Mouse (Mus musculus): ENCODE data around the gene Lamtor4. TPM values are rescaled to one million over a fixed set of nuclear protein-coding genes. Genes with fewer than 3 reads are reported as not detected.

The Lamtor4 gene
- total and polyA plus RNA-seq, 2 experiments from 2014 or later = 79.6 to 99.8 TPM

DNA sequence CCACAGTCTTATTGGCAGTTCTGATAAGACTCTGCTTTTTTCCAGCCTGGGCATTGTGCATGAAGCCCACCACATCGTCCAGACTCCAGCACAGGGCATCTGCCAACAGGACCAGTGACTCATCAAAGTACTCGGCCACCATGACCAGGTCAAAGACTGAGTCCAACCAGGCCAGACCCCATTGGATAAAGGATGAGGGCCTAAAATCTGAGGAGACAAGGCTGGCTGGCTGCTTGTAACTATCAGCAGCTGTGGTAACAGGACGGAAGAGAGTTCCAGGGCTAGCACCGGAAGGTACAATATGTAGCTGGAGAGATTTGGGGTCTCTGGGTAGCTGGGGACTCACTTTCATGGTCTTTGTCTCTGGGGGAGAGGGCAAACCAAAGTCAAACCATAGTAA, 10.4 kb downstream of the Lamtor4 start:
- DNase-seq (ENCODE audit: low spot score) (no peak), ATAC-seq (ENCODE audit: low FRiP score) (no peak)
- Histone ChIP-seq H3K4me2 (ENCODE audit: low read depth, low read length, poor library complexity, severe bottlenecking) (no peak overlapping the region), H3K4me1 (ENCODE audit: insufficient read depth, low read length) (peaks cover 4% of the 10 kb centered on the region; the same call in 1 of the 2 replicates), H3K9me3 (ENCODE audit: low read length) (no peaks in the 10 kb centered on the region), H3K9ac (replicated peaks; ENCODE audit: low read length, poor library complexity, severe bottlenecking) (no peak overlapping the region), H3K4me3 (ENCODE audit: low read depth, low read length) (no peak overlapping the region), H3K27me3 (ENCODE audit: insufficient read depth, low read length) (no peaks in the 10 kb centered on the region), H3K27ac (ENCODE audit: low read depth, low read length) (no peak overlapping the region), H3K36me3 (ENCODE audit: insufficient read depth, low read length) (peaks cover 9% of the 10 kb centered on the region)
- no peak for TF ChIP-seq CTCF (IDR thresholded peaks at IDR 0.05)
- 99% methylated on average over 4 of the region's 4 CpGs for WGBS

GRCm38 (mm10) chr5:138267114-138267513, 11.8 kb downstream of the Lamtor4 start:
- no peak overlapping the region for H3K27ac ChIP-seq (ENCODE audit: low read depth, low read length)
- H3K4me3 ChIP-seq (ENCODE audit: low read depth, low read length) = no peak overlapping the region
- no peaks in the 10 kb centered on the region; the same call in 1 of the 2 replicates for H3K36me3 ChIP-seq (ENCODE audit: insufficient read depth, low read length)
- WGBS = 90% methylated on average over 3 of the region's 3 CpGs
- DNase-seq (ENCODE audit: low spot score) (no peak), ATAC-seq (ENCODE audit: low FRiP score) (no peak)
- H3K4me1 ChIP-seq (ENCODE audit: insufficient read depth, low read length) = peaks cover 4% of the 10 kb centered on the region; the same call in 1 of the 2 replicates
- H3K9ac ChIP-seq (replicated peaks; ENCODE audit: low read length, poor library complexity, severe bottlenecking) = no peak overlapping the region
- TF ChIP-seq CTCF (IDR thresholded peaks at IDR 0.05) = no peak
- H3K27me3 ChIP-seq (ENCODE audit: insufficient read depth, low read length) = no peaks in the 10 kb centered on the region
- H3K9me3 ChIP-seq (ENCODE audit: low read length) = no peaks in the 10 kb centered on the region
- H3K4me2 ChIP-seq (ENCODE audit: low read depth, low read length, poor library complexity, severe bottlenecking) = no peak overlapping the region

DNA sequence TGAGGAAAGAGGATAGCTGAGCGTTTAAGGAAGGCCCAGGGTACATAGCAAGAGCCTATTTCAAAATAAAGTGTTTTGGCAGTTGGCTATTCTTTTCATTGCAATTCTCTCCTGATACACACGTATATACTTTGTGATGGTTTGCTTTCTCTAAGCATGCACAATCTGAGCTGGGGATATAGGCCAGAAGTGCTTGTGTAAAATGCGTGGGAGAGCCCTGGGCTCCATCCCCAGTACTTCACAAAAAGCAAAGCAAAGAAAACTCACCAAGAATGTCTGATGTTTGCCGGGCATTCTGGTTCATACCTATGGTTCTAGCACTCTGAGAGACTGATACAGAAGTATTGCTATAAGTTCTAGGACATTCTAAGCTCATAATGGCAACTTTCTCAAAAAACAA, 13.7 kb downstream of the Lamtor4 start:
- Histone ChIP-seq H3K4me2 (ENCODE audit: low read depth, low read length, poor library complexity, severe bottlenecking) (no peak overlapping the region), H3K9ac (replicated peaks; ENCODE audit: low read length, poor library complexity, severe bottlenecking) (no peak overlapping the region), H3K4me1 (ENCODE audit: insufficient read depth, low read length) (no peaks in the 10 kb centered on the region; the same call in 1 of the 2 replicates), H3K36me3 (ENCODE audit: insufficient read depth, low read length) (no peaks in the 10 kb centered on the region), H3K27me3 (ENCODE audit: insufficient read depth, low read length) (no peaks in the 10 kb centered on the region), H3K4me3 (ENCODE audit: low read depth, low read length) (no peak overlapping the region), H3K27ac (ENCODE audit: low read depth, low read length) (no peak overlapping the region), H3K9me3 (ENCODE audit: low read length) (no peaks in the 10 kb centered on the region)
- 87% methylated on average over 4 of the region's 4 CpGs for WGBS
- no peak for ATAC-seq (ENCODE audit: low FRiP score)
- DNase-seq (ENCODE audit: low spot score) = no peak
- no peak for TF ChIP-seq CTCF (IDR thresholded peaks at IDR 0.05)

GRCm38 (mm10) chr5:138271232-138271631, 15.9 kb downstream of the Lamtor4 start:
- no peaks in the 10 kb centered on the region; the same call in 1 of the 2 replicates for H3K4me1 ChIP-seq (ENCODE audit: insufficient read depth, low read length)
- ATAC-seq (ENCODE audit: low FRiP score) (no peak), DNase-seq (ENCODE audit: low spot score) (no peak)
- no peak for TF ChIP-seq CTCF (IDR thresholded peaks at IDR 0.05)
- no peak overlapping the region for H3K27ac ChIP-seq (ENCODE audit: low read depth, low read length)
- H3K27me3 ChIP-seq (ENCODE audit: insufficient read depth, low read length) = no peaks in the 10 kb centered on the region
- no peak overlapping the region for H3K9ac ChIP-seq (replicated peaks; ENCODE audit: low read length, poor library complexity, severe bottlenecking)
- no peaks in the 10 kb centered on the region for H3K9me3 ChIP-seq (ENCODE audit: low read length)
- no peak overlapping the region for H3K4me2 ChIP-seq (ENCODE audit: low read depth, low read length, poor library complexity, severe bottlenecking)
- H3K36me3 ChIP-seq (ENCODE audit: insufficient read depth, low read length) = peaks cover 4% of the 10 kb centered on the region; the same call in 1 of the 2 replicates
- WGBS = 58% methylated on average over 3 of the region's 3 CpGs
- H3K4me3 ChIP-seq (ENCODE audit: low read depth, low read length) = no peak overlapping the region

DNA sequence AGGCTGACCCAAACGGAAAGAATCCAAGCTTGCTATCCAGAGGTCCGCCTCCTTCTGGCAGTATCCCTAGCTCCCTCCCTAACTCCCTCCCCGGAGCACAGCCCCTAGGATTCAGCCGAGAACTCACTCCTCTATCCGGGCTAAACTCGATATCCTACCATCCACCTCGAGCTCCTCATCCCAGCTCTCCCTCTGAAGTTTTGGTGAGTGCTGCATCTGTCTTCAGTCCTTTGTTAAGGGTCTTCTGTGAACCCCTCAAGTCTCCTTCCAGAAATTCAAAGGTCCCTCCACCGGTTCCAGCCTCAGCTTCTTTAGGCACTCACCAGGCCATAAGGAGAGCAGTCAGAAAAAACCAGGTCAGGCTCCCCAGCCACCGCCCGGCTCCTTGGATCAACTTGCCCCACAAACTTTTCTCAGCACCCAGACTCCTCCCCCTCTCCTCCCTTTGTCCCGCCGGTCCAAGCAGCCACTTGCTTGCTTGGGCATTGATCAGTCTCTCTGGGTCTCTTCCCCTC, 17.2 kb downstream of the Lamtor4 start, which contains the start of gene Gal3st4:
Gal3st4 (minus strand) TSS at position 432 of the 515 bp plus-strand sequence.
- no peak within 1 kb of the TSS for H3K27ac ChIP-seq (ENCODE audit: low read depth, low read length)
- no peaks in the 10 kb centered on the region for H3K27me3 ChIP-seq (ENCODE audit: insufficient read depth, low read length)
- no peak within 1 kb of the TSS for H3K9ac ChIP-seq (replicated peaks; ENCODE audit: low read length, poor library complexity, severe bottlenecking)
- H3K4me1 ChIP-seq (ENCODE audit: insufficient read depth, low read length) = no peaks in the 10 kb centered on the region; the same call in 1 of the 2 replicates
- no peak for TF ChIP-seq CTCF (IDR thresholded peaks at IDR 0.05)
- H3K9me3 ChIP-seq (ENCODE audit: low read length) = no peaks in the 10 kb centered on the region
- H3K4me3 ChIP-seq (ENCODE audit: low read depth, low read length) = no peak within 1 kb of the TSS
- H3K4me2 ChIP-seq (ENCODE audit: low read depth, low read length, poor library complexity, severe bottlenecking) = peak within 1 kb of the TSS; percentile 26
- ATAC-seq (ENCODE audit: low FRiP score) = no peak
- DNase-seq (ENCODE audit: low spot score) = no peak
- peaks cover 4% of the 10 kb centered on the region for H3K36me3 ChIP-seq (ENCODE audit: insufficient read depth, low read length)
- WGBS = 1% methylated on average over 12 of the region's 12 CpGs

- 52% methylated on average over 8 of the region's 8 CpGs for WGBS
- Histone ChIP-seq H3K27me3 (ENCODE audit: insufficient read depth, low read length) (no peaks in the 10 kb centered on the region), H3K4me3 (ENCODE audit: low read depth, low read length) (no peak overlapping the region), H3K9ac (replicated peaks; ENCODE audit: low read length, poor library complexity, severe bottlenecking) (no peak overlapping the region), H3K9me3 (ENCODE audit: low read length) (no peaks in the 10 kb centered on the region), H3K27ac (ENCODE audit: low read depth, low read length) (no peak overlapping the region), H3K36me3 (ENCODE audit: insufficient read depth, low read length) (peaks cover 4% of the 10 kb centered on the region), H3K4me1 (ENCODE audit: insufficient read depth, low read length) (no peaks in the 10 kb centered on the region; the same call in 1 of the 2 replicates), H3K4me2 (ENCODE audit: low read depth, low read length, poor library complexity, severe bottlenecking) (no peak overlapping the region)
- no peak for DNase-seq (ENCODE audit: low spot score)
- no peak for ATAC-seq (ENCODE audit: low FRiP score)
- TF ChIP-seq CTCF (IDR thresholded peaks at IDR 0.05) = no peak
Observed at GRCm38 (mm10) chr5:138274186-138274585, 18.9 kb downstream of the Lamtor4 start.

Measured in midbrain, postnatal 0 days (tissue).